Mouse (Mus musculus) cerebellum, adult 11-12 months (tissue): ENCODE measurements around the gene Shroom3.

Experiments used
- DNase-seq: peaks from one replicate; pipeline ENCODE4 v3.0.0; 2022

The Shroom3 gene

GRCm38 (mm10) chr5:92939246-92939995 lies 256.2 kb downstream of the Shroom3 start:
- DNase-seq = no peak

GRCm38 (mm10) chr5:92942166-92942565 lies 258.9 kb downstream of the Shroom3 start:
- DNase-seq = no peak

- DNase-seq = no peak
Measured at GRCm38 (mm10) chr5:92942577-92942976, 259.3 kb downstream of the Shroom3 start.

GRCm38 (mm10) chr5:92944867-92945266 lies 261.6 kb downstream of the Shroom3 start:
- DNase-seq = no peak

- DNase-seq = no peak
Measured at GRCm38 (mm10) chr5:92948972-92949745, 265.9 kb downstream of the Shroom3 start.

GRCm38 (mm10) chr5:92950583-92950982 lies 267.3 kb downstream of the Shroom3 start:
- no peak for DNase-seq

GRCm38 (mm10) chr5:92951079-92951478 lies 267.8 kb downstream of the Shroom3 start:
- no peak for DNase-seq

- no peak for DNase-seq
Measured at GRCm38 (mm10) chr5:92953865-92954264, 270.6 kb downstream of the Shroom3 start.

GRCm38 (mm10) chr5:92954323-92954722 lies 271.1 kb downstream of the Shroom3 start:
- peak; percentile 67 for DNase-seq

- DNase-seq = no peak
Measured at GRCm38 (mm10) chr5:92954827-92955475, 271.7 kb downstream of the Shroom3 start.

- DNase-seq = no peak
Measured at GRCm38 (mm10) chr5:92959287-92959686, 276.1 kb downstream of the Shroom3 start.

GRCm38 (mm10) chr5:92959708-92960107 lies 276.5 kb downstream of the Shroom3 start:
- peak; percentile 46 for DNase-seq

- DNase-seq = no peak
Measured at GRCm38 (mm10) chr5:92961353-92961752, 278.1 kb downstream of the Shroom3 start.

- DNase-seq = no peak
Measured at GRCm38 (mm10) chr5:92961770-92962231, 278.6 kb downstream of the Shroom3 start.

GRCm38 (mm10) chr5:92964691-92965090 lies 281.5 kb downstream of the Shroom3 start:
- no peak for DNase-seq

GRCm38 (mm10) chr5:92967143-92967542 lies 283.9 kb downstream of the Shroom3 start:
- DNase-seq = no peak

GRCm38 (mm10) chr5:92967906-92968305 lies 284.7 kb downstream of the Shroom3 start:
- no peak for DNase-seq

- DNase-seq = no peak
Measured at GRCm38 (mm10) chr5:92969443-92969842, 286.2 kb downstream of the Shroom3 start.

- DNase-seq = no peak
Measured at GRCm38 (mm10) chr5:92969926-92970325, 286.7 kb downstream of the Shroom3 start.

- no peak for DNase-seq
Measured at GRCm38 (mm10) chr5:92970480-92970879, 287.2 kb downstream of the Shroom3 start.

GRCm38 (mm10) chr5:92980393-92980792 lies 297.2 kb downstream of the Shroom3 start:
- no peak for DNase-seq

GRCm38 (mm10) chr5:92980862-92981261 lies 297.6 kb downstream of the Shroom3 start:
- no peak for DNase-seq

- DNase-seq = no peak
Measured at GRCm38 (mm10) chr5:92982673-92983072, 299.4 kb downstream of the Shroom3 start.

GRCm38 (mm10) chr5:92983942-92984341 lies 300.7 kb downstream of the Shroom3 start:
- no peak for DNase-seq
